Mouse (Mus musculus) small intestine, adult 2 months (tissue): ENCODE measurements around the gene Gpx4.

ENCODE experiments used
- CTCF ChIP-seq: fragments of 200-500 bp; IDR thresholded peaks from 2 replicates; pipeline ENCODE4 v1.5.1; 2012; ENCODE audit warnings: low read depth, mild to moderate bottlenecking, control low read depth, inconsistent platforms, low read length, moderate library complexity, mixed read lengths; ENCODE audit not compliant: insufficient replicate concordance, insufficient read length; ENCODE audit errors: extremely low read depth
- POLR2A ChIP-seq: fragments of 200-500 bp; IDR thresholded peaks from 2 replicates; pipeline ENCODE4 v1.6.1; 2012; ENCODE audit warnings: low read depth, mild to moderate bottlenecking, control low read depth, inconsistent platforms, low read length, moderate library complexity

- TF ChIP-seq POLR2A = no peak
- no peak for TF ChIP-seq CTCF
Observed at GRCm38 (mm10) chr10:80105460-80105859, 58.5 kb downstream of the Gpx4 start, which contains the start of gene Sbno2.
